ENCODE assay signal across 12 mouse cellular contexts in the genomic region with DNA sequence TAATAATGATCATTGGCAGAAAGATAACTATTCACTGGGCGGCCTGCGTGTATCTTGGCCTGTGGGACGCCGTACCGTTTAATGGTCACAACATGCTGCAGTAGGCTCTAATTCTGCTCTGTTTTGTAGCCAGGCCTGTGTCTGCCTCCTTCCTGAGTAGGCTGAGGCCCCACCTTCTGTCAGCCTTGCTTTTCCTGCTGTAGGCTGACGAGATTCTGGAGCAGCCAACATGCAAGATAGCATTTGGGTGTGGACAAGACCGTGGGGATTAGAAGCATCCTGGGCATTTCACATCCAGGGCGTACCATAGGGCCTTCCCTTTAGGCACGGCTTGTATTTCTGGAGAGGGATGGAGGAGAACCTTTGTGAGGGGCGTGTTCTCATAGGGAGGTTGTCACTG. TPM values are rescaled to one million over a fixed set of nuclear protein-coding genes. Genes with fewer than 3 reads are reported as not detected.
DNase-seq lines count a peak whose midpoint lies in the region; ATAC-seq and TF ChIP-seq lines count a peak whose summit lies in the region.
"Had no signal": no experiment of that assay in that cellular context is flagged by ENCODE, and none has a peak within 500 bp of the region (broad histone marks: within the 10 kb centered on the region; RNA-seq: fewer than 3 reads in every experiment).

No protein-coding gene starts in this region.

- 29% methylated on average over 10 of the region's 10 CpGs for WGBS in heart, adult 2 months
- WGBS in heart, embryonic 10.5 days = 51% methylated on average over 10 of the region's 10 CpGs
- 50% methylated on average over 10 of the region's 10 CpGs for WGBS in heart, embryonic 16.5 days

- peaks cover 9% of the 10 kb centered on the region for H3K4me1 ChIP-seq in heart, adult 2 months (ENCODE audit: control insufficient read depth, insufficient read depth, low read length)
- peaks cover 19% of the 10 kb centered on the region for H3K4me1 ChIP-seq in heart, embryonic 10.5 days
- H3K4me1 ChIP-seq in heart, embryonic 16.5 days (ENCODE audit: control insufficient read depth, insufficient read depth, low read length) = peaks cover 10% of the 10 kb centered on the region

- no peak overlapping the region for H3K9ac ChIP-seq in heart, adult 2 months (ENCODE audit: low read depth, low read length)
- no peak overlapping the region for H3K9ac ChIP-seq in heart, embryonic 16.5 days (ENCODE audit: low read length)

- no peak overlapping the region for H3K4me3 ChIP-seq in heart, adult 2 months
- H3K4me3 ChIP-seq in heart, embryonic 10.5 days = no peak overlapping the region
- H3K4me3 ChIP-seq in heart, embryonic 16.5 days (ENCODE audit: low read length) = no peak overlapping the region

- H3K36me3 ChIP-seq in heart, adult 2 months (ENCODE audit: control insufficient read depth, insufficient read depth, low read length) = no peaks in the 10 kb centered on the region
- no peaks in the 10 kb centered on the region for H3K36me3 ChIP-seq in heart, embryonic 10.5 days
- H3K36me3 ChIP-seq in heart, embryonic 16.5 days (ENCODE audit: control insufficient read depth, insufficient read depth) = no peaks in the 10 kb centered on the region

- peaks cover 2% of the 10 kb centered on the region for H3K79me2 ChIP-seq in heart, adult 2 months (replicated peaks; ENCODE audit: control insufficient read depth, insufficient read depth, low read length)

- no peak for ATAC-seq in heart, embryonic 16.5 days (replicated peaks; ENCODE audit: extremely low read depth, insufficient read depth, low FRiP score)
- ATAC-seq: CD4-positive, CD25-positive, alpha-beta regulatory T cell, adult 4 months; hindbrain, embryonic 16.5 days; midbrain, embryonic 16.5 days had no signal

- peak; percentile 74 for TF ChIP-seq POLR2A in heart, adult 2 months (IDR thresholded peaks at IDR 0.05; ENCODE audit: insufficient read depth, low read depth, low read length)

- no peaks in the 10 kb centered on the region for H3K9me3 ChIP-seq in heart, embryonic 10.5 days
- H3K9me3 ChIP-seq in heart, embryonic 16.5 days (replicated peaks; ENCODE audit: control insufficient read depth, low read length) = no peaks in the 10 kb centered on the region

- H3K27me3 ChIP-seq in heart, adult 2 months (ENCODE audit: control insufficient read depth, insufficient read depth, low read length) = no peaks in the 10 kb centered on the region
- H3K27me3 ChIP-seq in heart, embryonic 10.5 days (ENCODE audit: insufficient read depth, poor library complexity, severe bottlenecking) = peaks cover 4% of the 10 kb centered on the region; the same call in 1 of the 2 replicates
- no peaks in the 10 kb centered on the region for H3K27me3 ChIP-seq in heart, embryonic 16.5 days (ENCODE audit: control insufficient read depth, insufficient read depth, low read length)

- intact Hi-C loops in heart, adult 2 months (cut with DNase I) = loop anchor here (2.0 kb wide), 1 partner anchor 14 kb away; no protein-coding TSS in a partner anchor

- no peak for TF ChIP-seq CTCF in heart, adult 2 months (IDR thresholded peaks at IDR 0.05)

- H3K4me2 ChIP-seq in heart, embryonic 16.5 days (ENCODE audit: low read depth, low read length) = no peak overlapping the region

- peak; percentile 47 to 61 for DNase-seq in heart, adult 2 months
- DNase-seq in heart, embryonic 10.5 days (ENCODE audit: low spot score) = no peak
- DNase-seq in ZHBTc4 (ENCODE audit: low read depth, low spot score) = peak; percentile 60
- peak; percentile 45 to 68 for DNase-seq in kidney, postnatal 25 days
- DNase-seq in frontal cortex, adult 2 months (ENCODE audit: extremely low spot score in 1 of 2, low spot score in 1 of 2) = no peak
- no peak for DNase-seq in urinary bladder, postnatal 4 days (ENCODE audit: low spot score in 2 of 2)
- no peak for DNase-seq in cerebellum, postnatal 4 days (ENCODE audit: low spot score in 2 of 2)
- DNase-seq: right cerebral cortex, postnatal 14 days had no signal

- H3K27ac ChIP-seq in heart, adult 2 months = peak overlapping the region; percentile 89
- H3K27ac ChIP-seq in heart, embryonic 10.5 days = no peak overlapping the region; the same call in 1 of the 2 replicates
- peak overlapping the region; percentile 33 for H3K27ac ChIP-seq in heart, embryonic 16.5 days (ENCODE audit: low read length)

- peak; percentile 87 for TF ChIP-seq EP300 in heart, adult 2 months (IDR thresholded peaks at IDR 0.05; ENCODE audit: insufficient read depth, low read depth, low read length)

RNA-seq across cellular contexts. Expression of a gene that starts 3.3 kb away (rescaled TPM):
- 10 to 100 TPM; 54.3 to 58.2 TPM for total RNA-seq in heart, adult 2 months (2021)
- 140 and 160 TPM in 2 replicates for polyA plus RNA-seq in heart, adult 2 months (2012; rRNA removed)
- polyA plus RNA-seq in heart, embryonic 10.5 days (2016; fragmentation: Nextera tagmentation; extraction: Ambion mirVana) = 76.7 and 86.0 TPM in 2 replicates
- 65.3 and 79.6 TPM in 2 replicates for polyA plus RNA-seq in heart, embryonic 16.5 days (2015; fragmentation: Nextera tagmentation; extraction: Ambion mirVana)
- 131 and 188 TPM in 2 replicates for polyA plus RNA-seq in frontal cortex, adult 2 months (2012; rRNA removed)

RNA-seq across cellular contexts. Expression of a gene that starts 8.0 kb away (rescaled TPM):
- total RNA-seq in heart, adult 2 months (2021) = 10 to 100 TPM; 17.3 to 23.3 TPM
- polyA plus RNA-seq in heart, adult 2 months (2012; rRNA removed) = 105 and 111 TPM in 2 replicates
- polyA plus RNA-seq in heart, embryonic 10.5 days (2016; fragmentation: Nextera tagmentation; extraction: Ambion mirVana) = 39.9 and 42.4 TPM in 2 replicates
- polyA plus RNA-seq in heart, embryonic 16.5 days (2015; fragmentation: Nextera tagmentation; extraction: Ambion mirVana) = 44.8 and 51.1 TPM in 2 replicates
- polyA plus RNA-seq in frontal cortex, adult 2 months (2012; rRNA removed) = 90.0 and 93.9 TPM in 2 replicates

RNA-seq across cellular contexts. Expression of a gene that starts 16.3 kb away (rescaled TPM):
- total RNA-seq in heart, adult 2 months (2021) = under 1 TPM; 0.39 to 0.96 TPM
- 1.4 and 1.9 TPM in 2 replicates for polyA plus RNA-seq in heart, adult 2 months (2012; rRNA removed)
- 0.79 and 1.9 TPM in 2 replicates for polyA plus RNA-seq in heart, embryonic 10.5 days (2016; fragmentation: Nextera tagmentation; extraction: Ambion mirVana)
- 1.1 and 1.3 TPM in 2 replicates for polyA plus RNA-seq in heart, embryonic 16.5 days (2015; fragmentation: Nextera tagmentation; extraction: Ambion mirVana)
- polyA plus RNA-seq in frontal cortex, adult 2 months (2012; rRNA removed) = 96.7 and 99.7 TPM in 2 replicates

RNA-seq across cellular contexts. Expression of a gene that starts 16.7 kb away (rescaled TPM):
- 10 to 100 TPM; 80.7 to 95.7 TPM for total RNA-seq in heart, adult 2 months (2021)
- polyA plus RNA-seq in heart, adult 2 months (2012; rRNA removed) = 84.3 and 116 TPM in 2 replicates
- 244 and 260 TPM in 2 replicates for polyA plus RNA-seq in heart, embryonic 10.5 days (2016; fragmentation: Nextera tagmentation; extraction: Ambion mirVana)
- 202 and 234 TPM in 2 replicates for polyA plus RNA-seq in heart, embryonic 16.5 days (2015; fragmentation: Nextera tagmentation; extraction: Ambion mirVana)
- polyA plus RNA-seq in frontal cortex, adult 2 months (2012; rRNA removed) = 53.0 and 66.4 TPM in 2 replicates

RNA-seq across cellular contexts. Expression of a gene that starts 18.5 kb away (rescaled TPM):
- 10 to 100 TPM; 22.6 to 28.4 TPM for total RNA-seq in heart, adult 2 months (2021)
- polyA plus RNA-seq in heart, adult 2 months (2012; rRNA removed) = 39.6 and 44.4 TPM in 2 replicates
- 32.0 and 37.7 TPM in 2 replicates for polyA plus RNA-seq in heart, embryonic 10.5 days (2016; fragmentation: Nextera tagmentation; extraction: Ambion mirVana)
- 34.4 and 45.5 TPM in 2 replicates for polyA plus RNA-seq in heart, embryonic 16.5 days (2015; fragmentation: Nextera tagmentation; extraction: Ambion mirVana)
- 7.3 and 7.9 TPM in 2 replicates for polyA plus RNA-seq in frontal cortex, adult 2 months (2012; rRNA removed)
- polyA plus RNA-seq: CD4-positive, CD25-positive, alpha-beta regulatory T cell, adult 4 months had no signal

Comparison
In these comparisons a context has a peak if more than half of its experiments do, and no peak if none do; other contexts are left out.
1. DNase-seq: peak in heart, adult 2 months (2 of 2), ZHBTc4 (single experiment) and kidney, postnatal 25 days (2 of 2); none in heart, embryonic 10.5 days (single experiment), frontal cortex, adult 2 months (0 of 2), urinary bladder, postnatal 4 days (0 of 2) and cerebellum, postnatal 4 days (0 of 2).
2. RNA of a gene that starts 16.3 kb away (polyA plus RNA-seq): 96.7 to 99.7 TPM in frontal cortex, adult 2 months; 0.79 to 1.9 TPM in heart, embryonic 10.5 days, 1.4 to 1.9 TPM in heart, adult 2 months and 1.1 to 1.3 TPM in heart, embryonic 16.5 days; every median in the first group is over 10 times any median in the second.